Mouse (Mus musculus): Measurements from ENCODE around the gene Vps37d. TPM values are rescaled to one million over a fixed set of nuclear protein-coding genes. Genes with fewer than 3 reads are reported as not detected.
"Not testable (repeated sequence)": the region's sequence is repeated elsewhere in the genome, so short reads cannot be mapped to it uniquely, and the experiment has no call there.

Vps37d gene
- polyA plus RNA-seq, 1 experiment = 1.1 TPM

DNA sequence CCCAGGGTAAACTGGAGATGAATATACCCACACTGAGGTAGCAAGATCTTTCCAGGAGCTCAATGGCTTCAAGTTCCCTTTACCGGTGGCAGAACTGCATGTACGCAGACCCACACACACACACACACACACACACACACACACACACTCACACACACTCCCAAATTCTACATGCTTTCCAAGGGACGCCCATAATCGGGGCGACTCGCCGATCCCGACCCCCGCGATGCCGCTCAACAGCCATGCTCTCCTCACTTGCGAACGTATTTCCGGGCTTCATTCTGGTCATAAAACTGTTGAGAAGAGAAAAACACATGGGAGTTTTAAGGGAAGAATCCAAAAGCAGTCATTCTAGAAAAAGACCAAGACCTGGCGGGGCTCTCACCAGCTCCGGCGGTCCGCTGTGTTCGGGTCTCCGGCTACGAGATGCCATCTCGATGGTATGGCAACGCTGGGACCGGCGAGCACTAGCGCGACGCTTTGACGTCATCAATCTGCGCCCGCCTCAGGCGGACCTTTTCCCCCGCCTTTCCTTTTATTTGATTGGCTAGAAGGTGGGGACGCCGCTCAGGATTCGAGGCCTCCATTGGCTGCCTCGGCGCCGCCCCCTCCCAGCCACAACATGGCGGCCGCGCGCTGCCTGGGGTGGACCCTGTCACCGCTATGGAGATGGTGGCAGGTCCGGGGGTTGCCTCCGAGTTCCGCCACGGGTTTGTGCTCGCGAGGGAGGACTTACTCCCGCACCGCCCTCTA is 14.3 kb downstream of the Vps37d start, which contains the start of gene Dnajc30:
TSS of gene Dnajc30 (plus strand) at position 574 of the 753 bp plus-strand sequence.
- H3K4me3 ChIP-seq (ENCODE audit: insufficient read depth, low read depth, low read length) = peak within 1 kb of the TSS; percentile 94
- H3K27ac ChIP-seq (replicated peaks; ENCODE audit: low read depth, low read length) = peak within 1 kb of the TSS; percentile 62
- peaks cover 2% of the 10 kb centered on the region; the same call in 1 of the 2 replicates for H3K4me1 ChIP-seq (ENCODE audit: control insufficient read depth, insufficient read depth, insufficient read length, low read length)

DNA sequence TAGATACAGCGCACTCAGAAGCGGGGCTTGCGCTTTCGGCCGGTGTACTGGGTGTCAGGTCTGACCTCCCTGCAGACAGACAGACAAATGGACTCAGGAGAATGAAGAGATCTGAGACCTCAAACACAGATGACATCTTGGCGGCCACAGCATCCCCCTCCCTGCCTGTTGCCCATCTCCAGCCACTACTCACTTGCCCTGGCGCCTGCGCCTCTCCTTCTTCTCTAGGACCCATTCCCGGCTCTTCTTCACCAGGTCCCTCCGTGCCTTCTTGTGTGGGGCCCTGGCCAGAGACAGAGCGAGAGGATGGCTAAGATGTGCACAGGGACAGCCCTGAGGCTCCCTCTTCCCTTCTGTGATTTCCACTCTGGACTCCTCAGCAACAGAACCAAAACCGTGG is 24.7 kb downstream of the Vps37d start:
- Histone ChIP-seq H3K27ac (replicated peaks; ENCODE audit: low read depth, low read length) (no peak overlapping the region), H3K4me3 (ENCODE audit: insufficient read depth, low read depth, low read length) (no peak overlapping the region), H3K4me1 (ENCODE audit: control insufficient read depth, insufficient read depth, insufficient read length, low read length) (no peaks in the 10 kb centered on the region)

DNA sequence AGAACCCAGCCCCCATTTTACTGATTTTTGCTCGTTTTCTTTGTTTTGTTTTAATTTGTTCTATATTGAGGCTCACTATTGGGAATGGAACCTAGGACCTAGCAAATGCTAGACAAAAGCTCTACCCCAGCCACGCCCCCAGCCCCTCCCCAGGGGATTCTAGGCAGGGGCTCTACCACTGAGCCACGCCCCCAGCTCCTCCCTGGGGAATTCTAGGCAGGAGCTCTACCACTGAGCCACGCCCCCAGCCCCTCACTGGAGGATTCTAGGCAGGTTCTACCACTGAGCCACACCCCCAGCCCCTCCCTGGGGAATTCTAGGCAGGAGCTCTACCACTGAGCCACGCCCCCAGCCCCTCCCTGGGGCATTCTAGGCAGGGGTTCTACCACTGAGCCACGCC is 28.8 kb downstream of the Vps37d start:
- not testable (repeated sequence) for H3K27ac ChIP-seq (replicated peaks; ENCODE audit: low read depth, low read length); H3K4me1 ChIP-seq (ENCODE audit: control insufficient read depth, insufficient read depth, insufficient read length, low read length); H3K4me3 ChIP-seq (ENCODE audit: insufficient read depth, low read depth, low read length)

DNA sequence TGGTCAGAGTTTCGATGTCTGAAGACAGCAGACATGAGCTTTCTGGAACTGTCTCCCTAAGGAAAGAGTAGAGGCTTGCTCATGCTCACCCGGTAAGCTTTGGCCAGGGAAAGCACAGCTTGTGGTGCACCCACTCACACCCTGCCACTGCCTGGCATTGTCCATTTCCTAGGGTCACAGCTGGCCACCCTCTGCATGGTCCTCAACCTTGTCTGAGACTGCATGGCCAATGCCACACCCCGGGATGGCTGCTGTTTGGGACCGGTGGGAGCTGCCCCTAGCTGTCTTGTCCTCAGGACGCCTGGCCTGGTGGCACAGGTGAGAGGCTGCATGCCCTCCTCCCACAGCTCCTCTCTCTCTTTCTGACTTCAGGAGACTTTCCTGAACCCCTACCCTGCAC is 29.5 kb downstream of the Vps37d start:
- Histone ChIP-seq H3K4me1 (ENCODE audit: control insufficient read depth, insufficient read depth, insufficient read length, low read length) (no peaks in the 10 kb centered on the region), H3K27ac (replicated peaks; ENCODE audit: low read depth, low read length) (no peak overlapping the region), H3K4me3 (ENCODE audit: insufficient read depth, low read depth, low read length) (no peak overlapping the region)

DNA sequence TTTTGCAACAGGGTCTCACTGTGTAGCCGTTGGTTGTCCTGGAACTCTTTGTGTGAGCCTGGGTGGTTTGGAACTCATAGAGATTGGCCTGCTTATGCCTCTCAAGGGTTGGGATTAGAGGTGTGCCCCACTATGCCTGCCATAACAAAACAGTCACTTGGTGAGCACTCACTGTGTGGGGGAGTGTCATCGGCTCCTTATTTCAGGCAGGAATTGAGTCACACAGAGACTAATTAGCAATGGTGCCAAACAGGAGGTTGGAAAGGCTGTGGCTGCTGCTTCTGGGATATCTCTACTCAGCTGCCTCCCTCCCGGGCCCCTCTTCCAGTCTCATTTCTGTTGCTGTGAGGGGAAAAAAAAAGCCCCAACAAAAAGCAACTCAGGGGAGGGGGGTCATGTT is 33.5 kb downstream of the Vps37d start:
- H3K4me3 ChIP-seq (ENCODE audit: insufficient read depth, low read depth, low read length) = no peak overlapping the region
- no peaks in the 10 kb centered on the region for H3K4me1 ChIP-seq (ENCODE audit: control insufficient read depth, insufficient read depth, insufficient read length, low read length)
- no peak overlapping the region for H3K27ac ChIP-seq (replicated peaks; ENCODE audit: low read depth, low read length)

DNA sequence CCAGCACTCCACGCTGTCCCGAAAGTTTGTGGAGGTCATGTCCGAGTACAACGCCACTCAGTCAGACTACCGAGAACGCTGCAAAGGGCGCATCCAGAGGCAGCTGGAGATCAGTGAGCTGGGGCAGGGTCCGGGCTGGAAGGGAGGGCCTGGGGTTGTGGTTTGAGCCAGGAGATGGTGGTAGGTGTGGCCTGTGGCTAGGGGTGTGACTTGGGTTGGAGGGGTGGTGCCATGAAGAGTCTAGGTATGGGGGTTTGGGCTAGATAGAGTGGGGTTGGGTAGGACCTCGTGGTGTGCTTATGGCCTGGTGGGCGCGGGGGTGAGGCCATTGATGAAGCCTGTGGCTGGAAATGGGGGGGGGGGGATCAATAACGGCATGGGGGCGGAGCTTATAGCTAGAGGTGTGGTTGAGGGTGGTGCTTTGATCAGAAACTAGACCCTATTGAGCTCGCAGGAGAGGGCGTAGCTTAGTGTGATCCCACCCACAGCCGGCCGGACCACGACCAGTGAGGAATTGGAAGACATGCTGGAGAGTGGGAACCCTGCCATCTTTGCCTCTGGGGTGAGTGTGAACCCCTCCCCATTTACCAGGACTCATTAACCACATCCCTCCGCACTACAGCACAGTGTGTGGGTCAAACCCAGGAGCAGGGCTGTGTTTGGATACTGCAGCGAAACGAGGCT is 35.8 kb downstream of the Vps37d start:
- Histone ChIP-seq H3K27ac (replicated peaks; ENCODE audit: low read depth, low read length) (no peak overlapping the region), H3K4me1 (ENCODE audit: control insufficient read depth, insufficient read depth, insufficient read length, low read length) (no peaks in the 10 kb centered on the region), H3K4me3 (ENCODE audit: insufficient read depth, low read depth, low read length) (no peak overlapping the region)

DNA sequence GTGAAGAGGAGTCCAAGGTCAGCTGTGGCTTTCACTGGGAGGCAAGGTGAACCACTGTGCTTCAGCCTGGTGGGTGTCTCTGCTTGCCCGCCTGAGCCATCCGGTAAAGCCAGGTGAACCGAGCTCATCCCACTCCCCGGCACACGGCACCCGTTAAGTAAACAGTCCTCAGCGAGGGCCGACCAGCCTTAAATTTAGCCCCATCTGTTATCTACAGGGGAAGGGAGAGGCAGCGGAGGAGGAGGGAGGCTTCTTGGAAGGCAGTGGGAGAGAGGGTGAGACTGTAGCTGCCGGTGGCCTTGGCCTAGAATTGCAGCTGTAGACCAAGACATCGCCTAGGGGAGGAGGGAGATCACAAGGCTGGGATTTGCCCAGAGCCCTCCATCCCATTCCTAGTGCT is 37.3 kb downstream of the Vps37d start:
- Histone ChIP-seq H3K4me1 (ENCODE audit: control insufficient read depth, insufficient read depth, insufficient read length, low read length) (no peaks in the 10 kb centered on the region), H3K4me3 (ENCODE audit: insufficient read depth, low read depth, low read length) (no peak overlapping the region), H3K27ac (replicated peaks; ENCODE audit: low read depth, low read length) (no peak overlapping the region)

DNA sequence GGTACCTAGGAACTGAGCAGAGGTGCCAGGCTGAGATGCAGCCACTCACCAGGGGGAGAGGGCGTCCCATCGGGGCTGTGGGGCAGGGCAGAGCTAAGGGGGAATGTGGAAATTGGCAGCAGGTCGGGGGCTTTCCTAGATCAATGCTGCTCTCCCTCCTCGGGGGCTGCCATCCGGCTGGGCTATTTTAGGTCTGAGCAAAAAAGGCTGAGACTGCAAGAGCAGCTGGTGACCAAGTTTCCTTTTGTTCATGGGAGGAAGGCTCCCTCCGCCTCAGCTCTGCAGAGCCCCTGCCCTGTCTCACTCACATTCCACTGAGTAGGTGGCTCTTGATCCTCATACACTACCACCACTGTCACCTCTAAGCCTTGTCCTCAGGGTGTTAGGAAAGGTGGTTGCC is 38.0 kb downstream of the Vps37d start:
- Histone ChIP-seq H3K4me1 (ENCODE audit: control insufficient read depth, insufficient read depth, insufficient read length, low read length) (no peaks in the 10 kb centered on the region), H3K27ac (replicated peaks; ENCODE audit: low read depth, low read length) (no peak overlapping the region), H3K4me3 (ENCODE audit: insufficient read depth, low read depth, low read length) (no peak overlapping the region)

DNA sequence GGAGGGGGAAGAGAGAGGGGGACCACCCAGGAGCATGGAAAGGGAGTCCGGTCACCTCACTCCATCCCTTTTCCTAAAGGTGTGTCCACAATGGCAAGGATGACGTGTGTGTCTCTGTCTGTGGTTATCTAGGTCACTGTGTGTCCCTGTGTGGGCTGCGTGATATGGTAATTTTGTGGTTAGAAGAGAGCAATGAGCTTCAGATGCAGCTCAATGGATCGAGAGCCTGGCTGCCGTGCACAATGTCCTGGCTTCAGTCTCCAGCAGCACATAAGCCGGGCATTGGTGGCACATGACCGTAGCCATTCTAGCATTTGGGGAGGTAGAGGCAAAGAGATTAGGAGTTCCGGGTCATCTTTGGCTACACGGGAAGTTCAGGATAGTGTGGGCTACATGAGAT is 38.5 kb downstream of the Vps37d start:
- H3K4me1 ChIP-seq (ENCODE audit: control insufficient read depth, insufficient read depth, insufficient read length, low read length) = no peaks in the 10 kb centered on the region
- no peak overlapping the region for H3K27ac ChIP-seq (replicated peaks; ENCODE audit: low read depth, low read length)
- no peak overlapping the region for H3K4me3 ChIP-seq (ENCODE audit: insufficient read depth, low read depth, low read length)

DNA sequence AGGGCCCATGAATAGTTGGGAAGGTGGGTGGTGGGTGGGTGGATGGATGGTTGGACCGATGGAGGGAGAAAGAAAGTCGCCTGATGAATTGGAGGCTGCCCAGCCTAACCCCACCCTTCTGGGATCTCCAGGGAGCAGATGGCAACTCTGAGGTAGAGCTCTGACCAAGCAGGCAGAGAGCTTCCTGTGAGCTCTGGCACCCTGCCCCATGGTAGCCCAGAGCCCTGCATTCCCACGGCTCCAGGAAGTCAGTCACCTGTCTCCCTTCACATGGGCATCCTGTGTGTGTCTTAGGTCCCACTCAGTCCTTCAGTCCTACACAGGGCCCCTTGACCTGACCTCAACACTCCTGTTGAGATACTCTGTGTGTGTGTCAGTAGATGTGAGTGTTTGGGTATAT is 40.1 kb downstream of the Vps37d start:
- Histone ChIP-seq H3K4me1 (ENCODE audit: control insufficient read depth, insufficient read depth, insufficient read length, low read length) (no peaks in the 10 kb centered on the region), H3K4me3 (ENCODE audit: insufficient read depth, low read depth, low read length) (no peak overlapping the region), H3K27ac (replicated peaks; ENCODE audit: low read depth, low read length) (no peak overlapping the region)

DNA sequence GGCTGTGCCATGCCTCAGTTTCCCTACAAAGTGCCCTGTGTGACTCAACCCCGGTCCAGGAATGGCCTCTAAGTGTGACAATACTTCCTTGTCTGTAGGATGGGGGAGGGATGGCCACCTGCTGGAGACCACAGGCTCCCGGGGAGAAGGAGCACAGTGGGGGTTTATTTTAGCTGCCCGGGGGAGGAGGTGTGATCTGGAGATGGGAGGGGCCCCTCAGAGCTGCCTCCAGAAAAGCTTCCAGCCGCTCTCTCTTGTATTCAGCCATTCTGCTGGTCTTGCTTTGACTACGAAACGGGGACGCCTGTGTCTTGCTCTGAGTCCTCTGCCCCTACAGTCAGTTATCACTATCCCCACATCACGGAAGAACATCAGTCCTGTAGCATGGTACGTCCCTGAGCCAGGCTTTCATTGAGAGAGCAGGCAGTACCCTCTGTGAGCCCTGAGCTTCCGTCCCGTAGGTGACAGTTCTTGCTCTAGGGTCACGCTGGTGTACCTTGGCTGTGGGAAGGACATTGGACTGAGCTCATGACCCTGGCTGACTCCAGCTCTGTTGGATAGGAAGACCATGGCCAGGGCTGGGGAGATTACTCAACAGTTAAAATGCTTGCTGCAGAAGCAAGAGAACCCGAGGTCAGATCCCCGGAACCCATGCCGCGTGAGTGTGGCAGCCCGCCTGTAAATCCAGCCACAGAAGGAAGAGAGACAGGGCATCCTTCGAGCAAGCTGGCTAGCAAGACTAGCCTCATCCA is 42.3 kb downstream of the Vps37d start:
- H3K4me3 ChIP-seq (ENCODE audit: insufficient read depth, low read depth, low read length) = no peak overlapping the region
- no peaks in the 10 kb centered on the region; the same call in 1 of the 2 replicates for H3K4me1 ChIP-seq (ENCODE audit: control insufficient read depth, insufficient read depth, insufficient read length, low read length)
- H3K27ac ChIP-seq (replicated peaks; ENCODE audit: low read depth, low read length) = no peak overlapping the region

DNA sequence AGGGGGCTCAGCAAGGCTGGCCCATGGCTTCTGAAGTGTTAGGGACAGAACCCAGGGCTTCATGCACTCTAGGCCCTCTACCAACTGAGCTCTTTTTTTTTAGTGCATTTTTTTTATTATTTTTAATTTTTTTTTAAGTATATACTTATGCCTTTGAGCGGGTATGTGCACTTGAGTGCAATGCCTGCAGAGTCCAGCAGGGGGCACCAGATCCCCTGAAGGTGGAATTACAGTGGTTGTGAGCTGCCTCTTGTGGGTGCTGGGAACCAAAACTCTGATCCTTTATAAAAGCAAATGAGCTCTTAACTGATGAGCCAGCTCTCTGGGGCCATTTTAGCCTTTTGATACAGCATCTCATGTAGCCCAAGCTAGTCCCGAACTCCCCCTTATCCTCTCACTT is 43.5 kb downstream of the Vps37d start:
- H3K27ac ChIP-seq (replicated peaks; ENCODE audit: low read depth, low read length) = no peak overlapping the region
- H3K4me3 ChIP-seq (ENCODE audit: insufficient read depth, low read depth, low read length) = no peak overlapping the region
- no peaks in the 10 kb centered on the region; the same call in 1 of the 2 replicates for H3K4me1 ChIP-seq (ENCODE audit: control insufficient read depth, insufficient read depth, insufficient read length, low read length)

DNA sequence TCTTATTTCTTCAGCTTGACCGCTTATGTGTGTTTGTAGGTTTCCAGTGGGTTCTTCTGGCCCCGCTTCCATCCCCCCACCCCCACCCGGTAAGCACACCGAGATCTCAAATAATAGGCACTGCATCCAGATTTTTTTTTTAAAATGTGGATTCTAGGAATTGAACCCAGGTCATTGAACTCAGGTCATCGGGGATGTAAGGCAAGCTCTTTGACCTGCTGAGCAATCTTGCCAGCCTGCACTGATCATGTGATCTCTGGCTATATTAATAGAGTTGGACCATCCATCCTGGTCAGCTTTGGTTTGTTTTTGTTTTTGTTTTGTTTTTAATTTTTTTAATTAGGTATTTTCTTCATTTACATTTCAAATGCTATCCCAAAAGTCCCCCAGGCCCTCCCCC is 45.5 kb downstream of the Vps37d start:
- Histone ChIP-seq H3K4me1 (ENCODE audit: control insufficient read depth, insufficient read depth, insufficient read length, low read length) (peaks cover 7% of the 10 kb centered on the region), H3K27ac (replicated peaks; ENCODE audit: low read depth, low read length) (no peak overlapping the region), H3K4me3 (ENCODE audit: insufficient read depth, low read depth, low read length) (no peak overlapping the region)

DNA sequence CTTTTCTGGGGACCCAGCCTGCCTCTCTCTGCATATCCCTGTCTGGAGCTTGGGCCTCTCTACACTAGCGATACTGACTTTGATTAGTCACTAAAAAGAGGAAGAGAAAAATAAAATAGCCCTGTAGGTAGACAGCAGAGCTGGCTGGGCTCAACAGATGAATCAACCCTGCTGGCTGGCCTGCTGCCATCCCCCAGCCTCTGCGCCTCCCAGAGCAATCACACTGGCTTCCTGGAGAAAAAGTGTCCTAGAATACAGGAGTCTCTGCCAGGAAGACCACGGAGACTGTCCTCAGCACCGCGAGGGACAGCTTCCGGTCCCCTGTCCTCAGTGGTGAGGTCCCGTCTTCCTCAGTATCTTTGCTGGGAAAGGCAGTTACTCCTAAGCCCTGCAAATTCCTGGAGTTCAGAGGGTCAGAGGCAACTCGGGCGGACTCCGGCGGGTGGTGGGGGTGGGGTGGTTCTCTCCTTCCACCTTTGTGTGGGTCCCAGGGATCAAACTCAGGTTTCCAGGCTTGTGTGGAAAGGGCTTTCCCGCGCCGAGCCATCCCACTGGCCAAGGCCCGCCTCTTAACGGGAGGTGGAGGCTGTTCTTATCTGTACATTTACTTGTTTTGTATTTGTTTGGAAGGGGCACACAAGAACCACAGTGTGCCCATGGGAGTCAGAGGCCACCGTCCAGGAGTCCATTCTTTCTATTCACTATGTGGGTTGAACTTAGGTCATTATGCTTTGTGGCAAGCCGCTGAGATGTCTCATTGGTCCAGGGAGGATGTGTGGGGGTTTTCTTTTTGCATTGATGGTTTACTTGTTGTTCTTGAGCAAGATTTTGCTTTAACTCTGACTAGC is 48.8 kb downstream of the Vps37d start:
- Histone ChIP-seq H3K4me3 (ENCODE audit: insufficient read depth, low read depth, low read length) (no peak overlapping the region), H3K27ac (replicated peaks; ENCODE audit: low read depth, low read length) (no peak overlapping the region), H3K4me1 (ENCODE audit: control insufficient read depth, insufficient read depth, insufficient read length, low read length) (peaks cover 10% of the 10 kb centered on the region)

DNA sequence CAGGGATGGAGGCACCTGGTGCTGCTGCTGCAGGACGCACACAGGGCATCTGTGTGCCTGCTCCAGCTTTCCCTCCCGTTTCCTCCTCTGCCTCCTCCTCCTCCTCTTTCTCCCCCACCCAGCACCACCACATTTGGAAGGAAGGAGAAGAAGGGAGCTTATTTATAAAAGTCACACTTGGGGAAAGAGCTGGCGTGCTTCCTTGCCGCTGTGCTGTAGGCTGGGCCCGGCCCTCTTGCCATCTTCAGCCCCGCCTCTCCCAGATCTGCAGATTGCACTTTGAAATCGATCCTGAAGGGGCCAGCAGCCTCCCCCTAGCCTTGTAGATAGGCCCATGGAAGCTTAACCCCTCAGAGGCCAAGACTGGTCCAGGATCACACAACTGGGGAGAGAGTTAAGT is 52.2 kb downstream of the Vps37d start:
- Histone ChIP-seq H3K4me3 (ENCODE audit: insufficient read depth, low read depth, low read length) (no peak overlapping the region), H3K4me1 (ENCODE audit: control insufficient read depth, insufficient read depth, insufficient read length, low read length) (peaks cover 13% of the 10 kb centered on the region)

More for the DNA sequence above, 52.2 kb downstream of the Vps37d start:
- H3K27ac ChIP-seq (replicated peaks; ENCODE audit: low read depth, low read length) = no peak overlapping the region
